Mouse (Mus musculus) macrophage (primary cell): ENCODE data around the gene Gm42906. TPM values are rescaled to one million over a fixed set of nuclear protein-coding genes. Genes with fewer than 3 reads are reported as not detected.

ENCODE experiments used
- H3K27ac ChIP-seq: fragments of 350-480 bp; formaldehyde crosslinking; 2 replicates; pipeline ENCODE4 v1.9.0; 2021
- H3K36me3 ChIP-seq: fragments of 350-480 bp; formaldehyde crosslinking; 2 replicates; pipeline ENCODE4 v1.9.0; 2021; ENCODE audit errors: inconsistent target
- H3K4me3 ChIP-seq: fragments of 350-480 bp; formaldehyde crosslinking; 2 replicates; pipeline ENCODE4 v1.9.0; 2021; ENCODE audit errors: inconsistent target
- H3K79me2 ChIP-seq: fragments of 350-480 bp; formaldehyde crosslinking; 2 replicates; pipeline ENCODE4 v1.9.0; 2021; ENCODE audit errors: inconsistent target
- WGBS: methylation state at CpG from one replicate; pipeline ENCODE4 v1.1.7; 2026; ENCODE audit warnings: inconsistent platforms; ENCODE audit not compliant: missing documents; 5-methylcytosine and 5-hydroxymethylcytosine counted together
- polyA plus RNA-seq: library from polyadenylated mRNA; stranded (reverse); fragments of 250-400 nt; gene quantifications from 3 replicates; pipeline ENCODE4 v1.2.4, GENCODE M21; 2018; ENCODE audit warnings: inconsistent platforms

Gm42906 gene
- polyA plus RNA-seq, 1 experiment from 2014 or later, result not detected

DNA sequence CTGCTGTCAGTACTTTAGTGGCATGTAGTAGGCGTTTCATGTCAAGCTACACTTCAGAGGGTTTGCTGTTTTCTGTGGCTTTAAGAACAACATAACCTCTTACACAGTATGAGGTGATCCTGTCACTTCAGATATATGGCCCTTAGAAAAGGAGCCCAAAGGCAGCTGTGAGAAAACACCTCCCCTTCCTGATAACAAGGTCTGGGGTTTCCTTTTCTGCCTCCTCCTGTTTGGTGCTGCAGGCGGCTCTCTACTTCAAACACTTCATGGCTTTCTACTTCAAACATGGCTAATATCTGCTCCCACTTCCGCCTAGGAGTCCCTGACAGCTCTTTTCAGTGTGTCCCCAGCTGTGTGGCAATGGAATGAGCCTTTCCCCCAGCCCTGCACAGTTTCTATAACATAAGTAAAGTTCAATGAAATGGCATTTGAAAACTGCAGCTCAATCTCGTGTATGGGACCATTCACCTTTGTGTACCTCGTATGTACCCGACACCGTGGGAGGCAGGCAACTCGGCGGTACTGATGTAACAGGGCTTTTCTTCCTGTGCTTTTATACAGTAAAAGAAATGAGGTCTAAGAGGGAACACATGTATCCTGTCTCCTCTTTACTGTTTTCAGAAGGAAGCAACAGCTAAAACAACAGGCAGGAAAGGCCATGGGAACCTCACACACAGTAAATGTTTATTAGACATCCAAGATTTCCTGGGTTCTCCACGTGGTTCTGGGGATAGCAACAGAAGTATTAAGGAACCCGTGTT is 180.7 kb downstream of the Gm42906 start:
- Histone ChIP-seq H3K36me3 (no peaks in the 10 kb centered on the region), H3K27ac (no peak overlapping the region), H3K79me2 (no peaks in the 10 kb centered on the region), H3K4me3 (no peak overlapping the region)
- 22% methylated on average over 11 of the region's 11 CpGs for WGBS

DNA sequence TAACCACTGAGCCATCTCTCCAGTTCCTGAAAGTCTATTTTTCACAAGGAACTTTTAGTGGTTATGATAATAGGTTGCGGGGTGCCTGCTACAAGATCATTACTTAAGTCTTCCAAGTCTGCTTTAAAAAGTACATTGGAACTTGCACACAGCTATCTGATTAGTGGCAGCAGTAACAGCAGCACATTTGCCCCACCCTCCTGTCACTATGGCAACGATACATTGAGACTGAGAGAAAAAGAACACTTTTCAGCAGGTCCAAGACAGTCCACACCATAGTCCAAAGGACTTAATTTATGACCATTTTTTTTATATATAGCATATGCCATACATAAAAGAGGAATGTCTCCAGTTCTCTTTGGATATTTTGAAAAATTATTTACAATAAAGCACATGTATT is 181.7 kb downstream of the Gm42906 start:
- WGBS, result 77% methylated on average over 2 of the region's 2 CpGs
- Histone ChIP-seq H3K79me2 (no peaks in the 10 kb centered on the region), H3K36me3 (no peaks in the 10 kb centered on the region), H3K27ac (no peak overlapping the region), H3K4me3 (no peak overlapping the region)

DNA sequence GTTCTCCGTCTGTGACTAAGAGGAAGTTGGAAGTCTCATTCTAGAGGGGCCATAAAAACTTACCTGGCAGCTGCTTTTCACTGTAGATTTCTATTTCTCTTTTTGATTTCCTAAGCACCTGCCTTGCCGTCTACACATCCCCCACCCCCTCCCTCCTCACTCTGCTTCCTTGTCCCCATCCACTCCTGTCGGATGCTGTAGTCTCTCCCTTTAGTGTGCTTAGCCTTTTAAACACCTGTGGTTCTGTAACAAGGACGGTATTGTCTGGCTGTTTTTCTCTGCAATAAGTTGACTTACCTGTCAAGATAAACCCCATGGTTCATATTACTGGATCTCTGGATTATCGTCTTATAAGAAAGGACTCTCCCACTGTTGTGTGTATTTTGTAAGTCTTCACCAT is 182.4 kb downstream of the Gm42906 start:
- Histone ChIP-seq H3K27ac (no peak overlapping the region), H3K79me2 (no peaks in the 10 kb centered on the region), H3K4me3 (no peak overlapping the region), H3K36me3 (no peaks in the 10 kb centered on the region)
- WGBS, result 43% methylated on average over 5 of the region's 5 CpGs

DNA sequence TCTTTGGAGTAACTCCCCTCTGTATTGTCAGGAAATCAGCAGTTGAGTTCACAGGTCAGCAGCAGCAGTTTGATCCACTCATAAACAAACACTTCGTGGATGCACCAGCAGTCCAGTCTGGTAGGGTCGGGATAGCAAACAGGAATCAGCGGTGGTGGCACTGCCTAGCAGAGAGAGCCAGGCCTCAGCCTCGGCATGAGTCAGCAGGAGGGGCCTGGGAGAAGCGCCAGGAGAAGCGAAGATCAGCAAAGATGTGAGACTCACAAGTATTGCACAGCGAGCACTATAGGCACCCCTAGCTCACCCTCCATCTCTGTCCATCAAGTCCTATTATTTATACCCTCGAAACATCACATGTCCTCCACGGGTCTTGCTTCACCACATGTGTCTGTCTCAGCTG is 189.2 kb downstream of the Gm42906 start:
- WGBS, result 93% methylated on average over 9 of the region's 9 CpGs
- Histone ChIP-seq H3K79me2 (no peaks in the 10 kb centered on the region), H3K36me3 (no peaks in the 10 kb centered on the region), H3K27ac (no peak overlapping the region), H3K4me3 (no peak overlapping the region)

DNA sequence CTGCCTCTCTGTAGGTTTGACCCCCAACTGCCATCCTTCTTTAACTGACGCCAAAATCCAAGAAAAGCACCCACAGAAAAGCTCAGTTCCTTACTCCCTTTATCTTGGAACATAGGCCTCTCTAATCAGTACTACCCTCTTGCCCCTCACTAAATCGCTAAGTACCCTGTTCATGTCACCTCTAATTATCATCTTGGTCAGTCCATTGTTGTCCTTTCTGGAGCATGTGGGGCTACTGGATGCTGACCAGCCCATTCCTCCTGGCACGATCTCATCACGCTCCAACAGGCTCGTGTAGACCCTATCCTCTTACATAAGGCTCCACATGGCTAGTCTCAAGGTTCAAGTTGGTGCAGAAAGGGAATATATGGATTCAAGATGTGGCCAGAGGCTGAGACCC is 191.6 kb downstream of the Gm42906 start:
- Histone ChIP-seq H3K4me3 (no peak overlapping the region), H3K36me3 (no peaks in the 10 kb centered on the region), H3K27ac (no peak overlapping the region), H3K79me2 (no peaks in the 10 kb centered on the region)
- WGBS, result 89% methylated on average over 5 of the region's 5 CpGs

DNA sequence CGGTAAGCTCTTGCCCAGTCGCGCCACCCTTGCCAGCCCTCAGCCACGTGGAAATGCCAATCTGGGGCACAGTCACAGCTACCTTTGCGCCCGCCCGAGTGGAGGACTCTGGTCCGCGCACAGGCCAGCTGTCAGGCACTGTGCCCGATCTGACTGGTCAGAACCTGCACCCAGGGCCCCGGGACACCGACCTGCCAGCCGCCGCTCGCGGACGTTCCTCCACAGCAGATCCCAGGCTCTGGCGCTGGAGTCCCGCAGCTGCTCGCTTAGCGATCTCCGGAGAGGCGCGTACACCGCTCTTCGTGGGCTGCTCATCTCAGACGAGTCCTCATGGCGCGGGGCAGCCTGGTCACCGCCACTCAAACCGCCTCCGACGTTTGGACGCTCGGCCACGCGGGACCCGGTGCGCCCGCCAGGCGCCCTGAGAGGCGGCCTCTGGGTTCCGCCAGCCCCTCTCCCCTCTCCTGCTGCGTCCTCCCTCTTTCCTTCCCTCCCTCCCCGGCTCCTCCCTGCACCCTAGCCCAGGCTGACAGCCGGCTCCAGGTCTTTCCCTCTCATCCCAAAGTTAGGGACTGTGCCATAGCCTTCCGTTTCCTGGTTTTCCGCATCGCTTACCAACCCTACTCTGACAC is 194.4 kb downstream of the Gm42906 start, which contains the start of gene Stard13:
Gene Stard13 (minus strand): TSS at position 437 of the 632 bp plus-strand sequence.
- Histone ChIP-seq H3K27ac (no peak within 1 kb of the TSS), H3K4me3 (no peak within 1 kb of the TSS), H3K79me2 (no peaks in the 10 kb centered on the region), H3K36me3 (no peaks in the 10 kb centered on the region)
- 2% methylated on average over 49 of the region's 49 CpGs for WGBS

DNA sequence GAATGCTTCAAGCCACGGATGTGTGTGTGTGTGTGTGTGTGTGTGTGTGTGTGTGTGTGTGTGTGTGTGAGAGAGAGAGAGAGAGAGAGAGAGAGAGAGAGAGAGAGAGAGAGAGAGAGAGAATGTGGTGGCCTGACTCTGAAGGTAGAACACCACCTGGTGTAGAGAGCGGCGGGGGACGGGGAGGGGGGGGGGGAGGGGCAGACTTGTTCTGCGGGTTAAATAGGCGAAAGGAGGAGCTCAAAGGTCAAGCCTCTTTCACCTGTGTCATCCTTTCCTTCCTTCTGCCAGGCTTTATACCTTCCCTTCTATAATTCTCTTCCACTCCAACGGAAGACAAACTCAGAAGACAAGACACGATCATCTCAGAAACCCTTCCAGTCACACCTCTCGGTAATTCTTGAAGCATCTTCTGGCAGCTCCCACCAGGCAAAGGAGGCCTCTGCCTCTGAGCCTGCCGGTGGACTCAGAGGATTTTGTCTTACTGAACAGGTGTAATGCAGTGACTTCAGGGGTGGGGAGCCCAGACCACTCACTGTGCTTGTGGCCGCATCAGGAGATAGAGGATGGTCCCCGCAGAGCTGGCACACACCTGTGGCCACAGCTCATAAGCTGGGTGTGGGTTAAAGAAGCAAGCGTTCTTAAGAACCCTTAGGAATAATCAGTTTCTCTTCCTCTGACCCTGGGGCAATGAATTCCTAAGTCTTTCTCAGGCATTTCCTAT is 195.2 kb downstream of the Gm42906 start:
- 43% methylated on average over 7 of the region's 13 CpGs for WGBS
- H3K36me3 ChIP-seq, result no peaks in the 10 kb centered on the region
- no peaks in the 10 kb centered on the region for H3K79me2 ChIP-seq
- H3K27ac ChIP-seq, result no peak overlapping the region
- no peak overlapping the region for H3K4me3 ChIP-seq

DNA sequence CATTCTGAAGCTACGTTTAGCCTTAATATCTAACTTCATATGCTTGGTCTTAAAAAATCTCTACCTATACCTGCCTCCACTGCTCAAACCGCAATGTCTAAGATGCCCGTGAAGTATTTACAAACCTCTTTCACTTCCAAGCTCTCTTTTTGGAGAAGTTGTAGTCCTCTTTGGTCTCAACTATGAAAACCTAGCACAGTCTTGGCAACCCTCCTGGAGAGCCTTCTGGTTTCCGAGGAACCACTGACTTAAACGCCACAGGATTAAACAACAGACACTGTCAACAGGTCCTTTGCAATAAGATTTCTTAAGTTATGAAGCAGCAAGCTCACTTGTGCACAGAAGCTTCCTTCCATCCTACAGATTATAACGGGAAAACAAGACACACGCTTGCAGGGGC is 196.1 kb downstream of the Gm42906 start:
- Histone ChIP-seq H3K27ac (no peak overlapping the region), H3K79me2 (no peaks in the 10 kb centered on the region), H3K4me3 (no peak overlapping the region), H3K36me3 (no peaks in the 10 kb centered on the region)
- WGBS, result 95% methylated on average over 7 of the region's 7 CpGs

DNA sequence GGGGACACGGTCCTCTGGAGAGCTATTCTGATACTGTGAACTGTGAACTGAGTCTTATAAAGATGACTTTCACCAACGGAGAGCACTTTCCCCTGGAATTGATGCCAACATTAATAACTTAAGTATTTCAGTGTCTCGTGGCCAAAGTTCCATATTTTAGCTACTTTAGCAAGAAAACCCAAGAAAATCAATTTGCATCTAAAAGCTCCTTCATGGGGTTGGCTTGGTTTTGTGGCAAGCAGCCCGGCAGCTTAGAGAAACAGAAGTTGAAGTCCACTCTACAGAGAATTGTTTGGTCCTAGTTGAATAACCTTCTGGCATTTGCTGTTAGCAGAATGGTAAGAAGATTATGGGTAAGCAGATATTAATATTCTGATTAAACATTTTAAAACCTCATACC is 196.6 kb downstream of the Gm42906 start:
- 95% methylated on average over 4 of the region's 4 CpGs for WGBS
- no peaks in the 10 kb centered on the region for H3K79me2 ChIP-seq
- no peak overlapping the region for H3K27ac ChIP-seq
- H3K36me3 ChIP-seq, result no peaks in the 10 kb centered on the region
- no peak overlapping the region for H3K4me3 ChIP-seq

DNA sequence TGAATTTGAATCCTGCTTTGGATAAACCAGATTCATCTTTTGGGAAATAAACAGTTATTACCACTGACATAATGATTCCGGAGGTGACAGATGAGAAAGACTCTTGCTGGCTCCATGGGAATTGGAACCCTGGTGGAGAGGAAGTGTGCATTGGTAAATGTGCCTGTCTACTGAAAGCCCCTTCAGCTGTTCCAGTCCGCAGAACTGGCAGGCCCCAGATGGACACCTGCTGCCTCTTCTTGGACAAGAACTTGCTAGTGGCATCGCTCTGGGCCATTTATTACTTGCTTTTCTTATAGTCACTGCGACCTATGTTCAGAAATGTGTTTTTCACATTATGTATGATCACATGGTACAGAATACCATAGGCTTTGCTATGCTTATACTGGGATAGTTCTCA is 197.5 kb downstream of the Gm42906 start:
- no peak overlapping the region for H3K4me3 ChIP-seq
- H3K36me3 ChIP-seq, result no peaks in the 10 kb centered on the region
- no peak overlapping the region for H3K27ac ChIP-seq
- H3K79me2 ChIP-seq, result no peaks in the 10 kb centered on the region
- 91% methylated on average over 4 of the region's 4 CpGs for WGBS

DNA sequence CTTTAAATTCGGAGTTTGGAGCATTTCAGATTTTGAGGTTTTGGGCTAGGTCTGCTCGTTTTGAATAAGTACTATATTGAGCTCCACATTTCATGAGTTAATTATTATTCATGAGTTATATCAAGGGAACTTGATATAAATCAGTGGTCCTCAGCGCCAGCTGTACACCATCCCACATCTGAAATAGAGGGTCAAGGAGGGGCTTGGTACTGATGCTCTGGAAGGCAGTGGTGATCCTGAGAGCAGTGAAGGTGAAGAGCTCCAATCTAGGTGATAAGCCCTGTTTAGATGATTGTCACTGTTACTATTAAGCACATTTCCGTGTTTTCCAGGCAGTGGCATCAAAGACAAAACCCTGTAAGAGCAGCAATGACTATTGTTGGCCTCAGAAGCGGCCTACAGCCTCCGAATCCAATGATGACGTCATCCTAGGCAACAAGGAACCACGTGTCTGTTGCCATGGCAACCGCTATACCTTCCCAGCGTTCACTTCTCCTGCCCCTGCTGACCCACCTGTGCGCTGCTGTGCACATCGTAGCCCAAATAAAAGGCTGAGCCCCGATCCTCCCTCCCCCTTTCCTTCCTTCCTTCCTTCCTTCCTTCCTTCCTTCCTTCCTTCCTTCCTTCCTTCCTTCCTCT is 199.5 kb downstream of the Gm42906 start:
- H3K79me2 ChIP-seq, result no peaks in the 10 kb centered on the region
- 85% methylated on average over 13 of the region's 13 CpGs for WGBS
- no peak overlapping the region for H3K27ac ChIP-seq
- no peak overlapping the region for H3K4me3 ChIP-seq
- no peaks in the 10 kb centered on the region for H3K36me3 ChIP-seq

DNA sequence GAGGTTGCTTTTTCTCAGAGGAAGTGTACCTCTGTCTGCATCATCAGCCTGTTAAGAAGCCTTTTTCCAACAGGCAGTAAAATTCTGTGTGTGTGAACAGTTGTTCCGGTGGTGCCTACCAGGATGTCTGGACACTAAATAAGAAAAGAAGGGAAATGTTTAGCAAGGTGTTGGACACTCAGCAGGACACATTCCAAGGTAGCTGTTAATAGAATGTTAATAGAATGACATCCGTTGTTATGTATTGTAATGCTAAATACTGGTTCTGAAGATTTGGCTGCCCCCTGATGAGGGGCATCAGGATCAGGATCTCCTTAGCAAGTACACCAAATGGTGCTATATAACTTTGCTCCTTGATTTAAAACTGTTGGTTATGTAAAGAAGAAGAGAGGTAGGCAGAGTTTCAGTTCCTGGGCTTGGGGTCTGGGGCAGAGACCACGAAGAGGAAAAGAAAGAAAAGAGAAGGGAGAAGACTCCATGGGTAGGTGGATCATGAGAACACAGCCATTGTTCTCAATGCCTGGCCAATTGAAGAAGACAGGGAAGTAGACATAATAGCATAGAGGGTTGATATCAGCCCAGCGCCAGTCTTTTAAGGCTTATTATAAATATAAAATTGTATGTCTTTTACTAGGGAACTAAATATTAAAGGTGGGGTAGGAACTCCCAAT is 204.1 kb downstream of the Gm42906 start:
- H3K27ac ChIP-seq, result no peak overlapping the region
- no peaks in the 10 kb centered on the region for H3K36me3 ChIP-seq
- H3K79me2 ChIP-seq, result no peaks in the 10 kb centered on the region
- no peak overlapping the region for H3K4me3 ChIP-seq
- 73% methylated on average over 4 of the region's 4 CpGs for WGBS

DNA sequence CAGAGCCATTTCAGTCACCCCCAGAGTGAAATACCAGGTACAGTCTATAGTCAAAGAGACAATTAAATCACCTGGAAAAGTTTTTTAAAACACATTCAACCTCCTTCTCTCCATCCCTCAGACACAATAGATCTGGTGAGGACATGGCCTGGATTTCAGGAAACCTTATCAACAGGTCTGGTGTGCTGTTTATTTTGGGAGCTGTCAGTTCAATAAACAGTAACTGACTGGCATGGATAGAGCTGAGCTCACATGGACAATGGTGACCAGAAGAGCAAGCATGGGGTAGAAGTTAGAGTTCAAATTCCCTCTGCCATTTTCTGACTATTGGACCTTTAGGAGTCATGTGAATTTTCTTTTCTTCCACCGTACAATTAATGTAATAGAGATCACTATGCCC is 205.2 kb downstream of the Gm42906 start:
- WGBS, result 96% methylated on average over 1 of the region's 1 CpGs
- Histone ChIP-seq H3K36me3 (no peaks in the 10 kb centered on the region), H3K79me2 (no peaks in the 10 kb centered on the region), H3K27ac (no peak overlapping the region), H3K4me3 (no peak overlapping the region)

DNA sequence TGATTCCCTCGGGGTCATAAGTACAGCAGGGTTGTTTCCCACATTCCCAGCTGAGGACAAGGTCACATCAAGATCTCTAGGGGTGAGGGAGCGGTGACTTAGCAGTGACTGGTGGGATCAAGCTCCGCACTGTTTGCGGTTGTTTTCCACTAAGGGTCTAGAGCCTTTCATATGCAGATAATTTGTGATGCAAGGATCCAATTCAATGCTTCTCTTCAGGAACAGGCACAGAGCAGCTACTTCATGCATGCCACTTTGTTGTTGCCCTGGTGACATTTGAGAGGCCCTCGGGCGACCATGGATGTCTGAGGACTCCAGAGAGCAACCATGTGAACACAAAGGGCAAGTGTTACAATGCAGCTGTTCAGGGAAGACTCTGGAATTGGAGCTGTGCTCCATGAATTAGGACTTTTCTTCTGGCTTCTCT is 209.3 kb downstream of the Gm42906 start:
- Histone ChIP-seq H3K4me3 (no peak overlapping the region), H3K27ac (no peak overlapping the region), H3K36me3 (no peaks in the 10 kb centered on the region), H3K79me2 (no peaks in the 10 kb centered on the region)
- 89% methylated on average over 6 of the region's 6 CpGs for WGBS
